Mouse (Mus musculus) heart, embryonic 12.5 days (tissue): ENCODE measurements around the gene Cdc6. TPM values are rescaled to one million over a fixed set of nuclear protein-coding genes. Genes with fewer than 3 reads are reported as not detected.
A peak's percentile ranks its signal among the peaks of the same experiment; 100 is the strongest.

Experiments used
- ATAC-seq: fragments of 200-750 bp; cut with Nextera tagmentation; 2 replicates; pipeline ENCODE4 v1.8.0; 2017; ENCODE audit warnings: moderate TSS enrichment, moderate library complexity; ENCODE audit not compliant: insufficient number of reproducible peaks, low FRiP score
- H3K27ac ChIP-seq: fragments of 300-500 bp; sonication (generic); 2 replicates; pipeline ENCODE4 v1.5.1; 2016; ENCODE audit warnings: mild to moderate bottlenecking, moderate library complexity; ENCODE audit not compliant: poor library complexity, severe bottlenecking
- H3K27me3 ChIP-seq: fragments of 300-500 bp; sonication (generic); replicated peaks from 2 replicates; pipeline ENCODE4 v1.6.1; 2016; ENCODE audit warnings: mild to moderate bottlenecking, moderate library complexity
- H3K36me3 ChIP-seq: fragments of 300-500 bp; sonication (generic); 2 replicates; pipeline ENCODE4 v1.6.1; 2016; ENCODE audit warnings: mild to moderate bottlenecking, moderate library complexity
- H3K4me1 ChIP-seq: fragments of 300-500 bp; sonication (generic); replicated peaks from 2 replicates; pipeline ENCODE4 v1.6.1; 2016; ENCODE audit warnings: mild to moderate bottlenecking
- H3K4me2 ChIP-seq: fragments of 300-500 bp; sonication (generic); 2 replicates; pipeline ENCODE4 v1.6.1; 2016; ENCODE audit warnings: mild to moderate bottlenecking, moderate library complexity
- H3K4me3 ChIP-seq: fragments of 300-500 bp; sonication (generic); 2 replicates; pipeline ENCODE4 v1.5.1; 2016; ENCODE audit warnings: mild to moderate bottlenecking
- H3K9ac ChIP-seq: fragments of 300-500 bp; sonication (generic); 2 replicates; pipeline ENCODE4 v1.6.1; 2016; ENCODE audit warnings: mild to moderate bottlenecking, moderate library complexity
- H3K9me3 ChIP-seq: fragments of 300-500 bp; sonication (generic); replicated peaks from 2 replicates; pipeline ENCODE4 v1.6.1; 2016; ENCODE audit warnings: mild to moderate bottlenecking, moderate library complexity
- WGBS: fragments of 180-500 bp; shearing (Covaris S2); methylation state at CpG from one replicate; pipeline ENCODE4 v1.1.7; 2016; 5-methylcytosine and 5-hydroxymethylcytosine counted together
- polyA plus RNA-seq: library from polyadenylated mRNA; unstranded; fragments of >200 nt; fragmentation: Nextera tagmentation; extraction: Ambion mirVana; gene quantifications from 2 replicates; pipeline ENCODE4 v1.2.1, GENCODE M21; 2016

The Cdc6 gene
- polyA plus RNA-seq, 1 experiment from 2014 or later, result 27.0 TPM

DNA sequence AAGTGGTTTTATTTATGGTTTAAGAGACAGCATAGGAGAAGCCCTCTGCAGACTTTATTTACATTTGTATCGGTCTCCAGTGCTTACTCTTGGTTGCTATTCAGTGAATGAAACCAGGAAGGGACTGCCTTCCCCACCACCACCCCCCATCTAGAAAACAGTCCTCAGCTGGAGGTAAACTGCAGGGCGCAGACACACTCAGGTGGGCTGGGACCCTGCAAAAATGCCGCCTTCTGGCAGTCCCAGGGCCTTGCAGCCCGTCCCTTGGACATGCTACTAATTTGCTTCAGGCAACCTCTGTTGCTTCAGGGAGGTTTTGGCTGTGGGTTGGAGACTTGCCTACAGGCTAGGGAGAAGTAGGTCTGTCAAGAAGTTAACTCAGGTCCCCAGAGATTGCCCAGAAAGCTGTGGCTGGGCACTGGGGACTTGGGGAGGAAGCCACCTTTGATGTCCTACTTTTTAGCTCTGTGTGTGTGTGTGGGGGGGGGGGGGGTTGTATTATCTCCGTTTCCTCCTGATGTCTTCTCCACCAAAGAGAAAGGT, 17.1 kb downstream of the Cdc6 start:
- Histone ChIP-seq H3K4me3 (no peak overlapping the region), H3K27me3 (no peaks in the 10 kb centered on the region), H3K4me2 (0 out of 2 replicates have a peak overlapping the region, but pooled peaks have one; percentile 42), H3K9me3 (no peaks in the 10 kb centered on the region), H3K4me1 (peaks cover 65% of the 10 kb centered on the region), H3K36me3 (peaks cover 20% of the 10 kb centered on the region), H3K27ac (peak overlapping the region; percentile 35), H3K9ac (peak overlapping the region; percentile 53)
- 61% methylated on average over 5 of the region's 5 CpGs for WGBS
- no peak for ATAC-seq

- Histone ChIP-seq H3K4me1 (peaks cover 71% of the 10 kb centered on the region), H3K4me3 (no peak overlapping the region), H3K27ac (peak overlapping the region; percentile 71), H3K9ac (peak overlapping the region; percentile 58), H3K4me2 (peak overlapping the region; percentile 42), H3K9me3 (no peaks in the 10 kb centered on the region), H3K36me3 (peaks cover 14% of the 10 kb centered on the region), H3K27me3 (no peaks in the 10 kb centered on the region)
- ATAC-seq, result no peak; the same call in 1 of the 2 replicates
- WGBS, result 26% methylated on average over 10 of the region's 10 CpGs
These were observed 17.7 kb downstream of the Cdc6 start for GRCm38 (mm10) chr11:98925265-98925721.

- Histone ChIP-seq H3K36me3 (peaks cover 8% of the 10 kb centered on the region), H3K9ac (peak overlapping the region; percentile 58), H3K4me1 (peaks cover 77% of the 10 kb centered on the region), H3K4me3 (0 out of 2 replicates have a peak overlapping the region, but pooled peaks have one; percentile 4), H3K4me2 (peak overlapping the region; percentile 42), H3K27me3 (no peaks in the 10 kb centered on the region), H3K9me3 (no peaks in the 10 kb centered on the region), H3K27ac (peak overlapping the region; percentile 71)
- no peak for ATAC-seq
- 11% methylated on average over 12 of the region's 12 CpGs for WGBS
These were observed 18.3 kb downstream of the Cdc6 start for GRCm38 (mm10) chr11:98925868-98926311.

DNA sequence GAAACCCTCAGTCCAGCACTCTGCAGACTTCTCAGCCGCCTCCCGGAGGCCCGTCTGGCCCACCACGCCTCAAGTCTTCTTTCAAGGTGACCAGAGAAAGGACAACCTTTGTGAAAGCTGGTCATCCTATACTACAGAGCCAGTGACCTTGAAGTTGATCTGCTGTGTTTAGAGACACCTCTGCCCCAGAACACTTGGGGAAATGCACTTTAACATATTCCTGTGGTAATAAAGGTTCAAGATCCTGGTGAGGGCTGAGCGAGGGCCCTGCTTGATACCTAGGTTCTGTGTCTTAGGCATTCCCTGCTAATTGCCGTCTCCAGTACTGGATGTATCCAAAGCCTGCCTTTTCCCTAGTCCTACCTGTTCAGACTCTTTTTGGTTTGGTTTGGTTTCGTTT, 19.0 kb downstream of the Cdc6 start:
- Histone ChIP-seq H3K36me3 (0 out of 2 replicates have a peak, but pooled peaks cover 3% of the 10 kb centered on the region), H3K27me3 (no peaks in the 10 kb centered on the region), H3K9me3 (no peaks in the 10 kb centered on the region), H3K4me2 (0 out of 2 replicates have a peak overlapping the region, but pooled peaks have one; percentile 42), H3K9ac (peak overlapping the region; percentile 58; the same call in 1 of the 2 replicates), H3K27ac (peak overlapping the region; percentile 71), H3K4me3 (no peak overlapping the region), H3K4me1 (peaks cover 84% of the 10 kb centered on the region)
- 70% methylated on average over 7 of the region's 7 CpGs for WGBS
- ATAC-seq, result no peak

DNA sequence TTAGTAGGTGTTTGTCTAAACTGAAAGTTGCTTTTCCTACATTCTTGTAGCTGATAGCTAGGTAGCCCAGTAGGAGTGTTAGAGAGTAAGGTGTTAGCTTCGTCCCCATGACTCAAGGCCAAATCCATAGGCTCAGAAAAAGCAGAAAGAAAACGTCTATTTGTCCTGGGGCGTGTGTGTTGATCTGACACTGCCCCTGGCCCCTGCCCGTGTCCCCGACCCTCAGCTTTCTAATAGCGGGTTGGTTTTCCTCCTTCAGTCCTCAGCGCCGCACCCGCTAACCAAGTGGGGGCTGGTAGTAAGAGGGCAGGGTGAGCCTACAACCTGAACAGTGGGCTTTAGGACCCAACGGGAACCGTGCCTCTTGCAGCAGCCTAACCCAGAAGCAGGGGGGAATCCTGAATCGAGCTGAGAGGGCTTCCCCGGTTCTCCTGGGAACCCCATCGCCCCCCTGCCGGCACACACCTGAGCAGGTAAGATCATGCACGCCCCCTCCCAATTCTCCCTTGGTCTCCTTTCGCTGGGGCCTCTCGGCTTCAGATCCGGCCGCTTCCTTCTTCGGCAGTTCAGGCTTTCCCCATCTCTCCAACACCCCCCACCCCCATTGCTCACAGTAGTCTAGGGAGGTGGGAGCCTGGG, 20.0 kb downstream of the Cdc6 start, which contains the start of gene Rara:
TSS of gene Rara (plus strand) at position 381 of the 639 bp plus-strand sequence.
- Histone ChIP-seq H3K9ac (peak within 1 kb of the TSS; percentile 91), H3K36me3 (no peaks in the 10 kb centered on the region), H3K9me3 (no peaks in the 10 kb centered on the region), H3K4me1 (peaks cover 91% of the 10 kb centered on the region), H3K27me3 (no peaks in the 10 kb centered on the region), H3K4me2 (peak within 1 kb of the TSS; percentile 87), H3K27ac (peak within 1 kb of the TSS; percentile 99), H3K4me3 (peak within 1 kb of the TSS; percentile 74)
- 6% methylated on average over 21 of the region's 21 CpGs for WGBS
- ATAC-seq, result no peak

GRCm38 (mm10) chr11:98928186-98928893, 20.7 kb downstream of the Cdc6 start:
- whole genome bisulfite sequencing, result 6% methylated on average over 12 of the region's 12 CpGs

GRCm38 (mm10) chr11:98929503-98929902, 21.9 kb downstream of the Cdc6 start:
- ATAC-seq, result no peak
- 5% methylated on average over 9 of the region's 9 CpGs for WGBS
- H3K4me3 ChIP-seq, result peak overlapping the region; percentile 74

More at GRCm38 (mm10) chr11:98928186-98928893, 20.7 kb downstream of the Cdc6 start:
- peak overlapping the region; percentile 87 for H3K4me2 ChIP-seq
- no peaks in the 10 kb centered on the region for H3K27me3 ChIP-seq
- H3K4me1 ChIP-seq, result peaks cover 93% of the 10 kb centered on the region
- H3K9me3 ChIP-seq, result no peaks in the 10 kb centered on the region
- H3K36me3 ChIP-seq, result no peaks in the 10 kb centered on the region
- no peak; the same call in 1 of the 2 replicates for ATAC-seq
- H3K9ac ChIP-seq, result peak overlapping the region; percentile 91
- H3K27ac ChIP-seq, result peak overlapping the region; percentile 99
- H3K4me3 ChIP-seq, result peak overlapping the region; percentile 74

GRCm38 (mm10) chr11:98930127-98930601, 22.6 kb downstream of the Cdc6 start:
- H3K4me2 ChIP-seq, result peak overlapping the region; percentile 87
- WGBS, result 30% methylated on average over 7 of the region's 7 CpGs
- no peaks in the 10 kb centered on the region for H3K27me3 ChIP-seq
- H3K27ac ChIP-seq, result peak overlapping the region; percentile 99
- peak overlapping the region; percentile 74 for H3K4me3 ChIP-seq
- no peak for ATAC-seq
- H3K4me1 ChIP-seq, result peaks cover 86% of the 10 kb centered on the region
- H3K9ac ChIP-seq, result peak overlapping the region; percentile 91
- no peaks in the 10 kb centered on the region for H3K9me3 ChIP-seq
- peaks cover 2% of the 10 kb centered on the region; the same call in 1 of the 2 replicates for H3K36me3 ChIP-seq

More at GRCm38 (mm10) chr11:98929503-98929902, 21.9 kb downstream of the Cdc6 start:
- Histone ChIP-seq H3K4me2 (peak overlapping the region; percentile 87), H3K27me3 (no peaks in the 10 kb centered on the region), H3K36me3 (no peaks in the 10 kb centered on the region; the same call in 1 of the 2 replicates), H3K9ac (peak overlapping the region; percentile 91), H3K9me3 (no peaks in the 10 kb centered on the region), H3K27ac (peak overlapping the region; percentile 99), H3K4me1 (peaks cover 91% of the 10 kb centered on the region)

- peak; percentile 53 for ATAC-seq
These were observed 23.3 kb downstream of the Cdc6 start for GRCm38 (mm10) chr11:98930773-98931512.

More at GRCm38 (mm10) chr11:98930773-98931512, 23.3 kb downstream of the Cdc6 start:
- Histone ChIP-seq H3K9ac (peak overlapping the region; percentile 91), H3K4me2 (peak overlapping the region; percentile 87), H3K4me1 (peaks cover 85% of the 10 kb centered on the region), H3K4me3 (peak overlapping the region; percentile 14), H3K36me3 (peaks cover 3% of the 10 kb centered on the region; the same call in 1 of the 2 replicates), H3K27me3 (no peaks in the 10 kb centered on the region), H3K9me3 (no peaks in the 10 kb centered on the region), H3K27ac (peak overlapping the region; percentile 99)
- 12% methylated on average over 10 of the region's 10 CpGs for WGBS
